Mouse (Mus musculus) kidney, adult 2 months (tissue): ENCODE data around the gene Gsk3b. TPM values are rescaled to one million over a fixed set of nuclear protein-coding genes. Genes with fewer than 3 reads are reported as not detected.

Experiments
- DNase-seq: peaks from one replicate; pipeline ENCODE4 v3.0.0; 2021
- H3K27ac ChIP-seq: fragments of 200-500 bp; 2 replicates; pipeline ENCODE4 v1.5.1; 2012; ENCODE audit warnings: low read depth, low read length, control low read depth, inconsistent platforms; ENCODE audit not compliant: insufficient read depth
- H3K27me3 ChIP-seq: fragments of 200-500 bp; replicated peaks from 2 replicates; pipeline ENCODE4 v1.6.1; 2012; ENCODE audit warnings: mild to moderate bottlenecking, moderate library complexity, low read length, inconsistent platforms; ENCODE audit not compliant: control insufficient read depth, insufficient read depth
- H3K36me3 ChIP-seq: fragments of 200-500 bp; 2 replicates; pipeline ENCODE4 v1.6.1; 2012; ENCODE audit warnings: mild to moderate bottlenecking, moderate library complexity, low read length, inconsistent platforms; ENCODE audit not compliant: control insufficient read depth, insufficient read depth
- H3K4me1 ChIP-seq: fragments of 200-500 bp; 2 replicates; pipeline ENCODE4 v1.6.1; 2011; ENCODE audit warnings: low read length; ENCODE audit not compliant: control insufficient read depth, insufficient read depth
- H3K4me3 ChIP-seq: fragments of 200-500 bp; 2 replicates; pipeline ENCODE4 v1.5.1; 2011; ENCODE audit warnings: mild to moderate bottlenecking, low read depth, low read length, control low read depth; ENCODE audit not compliant: insufficient read depth
- CTCF ChIP-seq: fragments of 200-500 bp; conservative IDR thresholded peaks from 2 replicates; pipeline ENCODE4 v1.5.1; 2011; ENCODE audit warnings: low read depth, mild to moderate bottlenecking, control low read depth, low read length, moderate library complexity, mixed read lengths; ENCODE audit not compliant: insufficient read depth, insufficient read length
- POLR2A ChIP-seq: fragments of 200-500 bp; IDR thresholded peaks from one replicate; pipeline ENCODE4 v1.6.1; 2011; ENCODE audit warnings: low read depth, low read length, control low read depth
- WGBS: fragments of 180-500 bp; shearing (Covaris S2); methylation state at CpG from one replicate; pipeline ENCODE4 v1.1.7; 2018; 5-methylcytosine and 5-hydroxymethylcytosine counted together
- polyA plus RNA-seq: library from polyadenylated mRNA; depleted of rRNA; stranded (reverse); fragments of >200 nt; gene quantifications from 2 replicates; pipeline ENCODE4 v1.2.3, GENCODE M21; 2012

Gsk3b gene
- polyA plus RNA-seq, 1 experiment, result 12.0 TPM

DNA sequence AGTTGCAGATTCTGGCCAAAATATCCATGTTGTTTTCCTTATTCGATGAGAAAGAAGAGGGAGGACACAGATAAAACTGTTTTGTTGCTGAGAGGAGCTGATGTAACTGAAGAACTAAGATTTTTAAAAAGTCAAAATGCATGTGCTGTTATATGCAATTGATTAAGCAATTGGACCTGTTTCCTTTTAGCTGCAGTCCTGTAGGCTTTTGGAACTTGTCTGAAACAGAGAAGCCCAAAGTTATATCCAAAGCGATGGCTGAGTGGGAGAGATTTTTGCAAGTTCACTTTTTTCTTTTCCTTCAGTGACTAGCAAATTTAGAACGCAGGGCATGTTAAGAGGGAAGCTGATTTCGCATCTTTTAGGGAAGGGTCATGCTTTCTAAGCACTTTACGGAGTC, 2.9 kb downstream of the Gsk3b start:
- Histone ChIP-seq H3K27ac (no peak overlapping the region), H3K4me1 (peaks cover 13% of the 10 kb centered on the region; the same call in 1 of the 2 replicates), H3K36me3 (no peaks in the 10 kb centered on the region), H3K4me3 (no peak overlapping the region; the same call in 1 of the 2 replicates), H3K27me3 (no peaks in the 10 kb centered on the region)
- no peak for DNase-seq
- TF ChIP-seq CTCF (no peak), POLR2A (no peak)
- 4% methylated on average over 5 of the region's 5 CpGs for WGBS

DNA sequence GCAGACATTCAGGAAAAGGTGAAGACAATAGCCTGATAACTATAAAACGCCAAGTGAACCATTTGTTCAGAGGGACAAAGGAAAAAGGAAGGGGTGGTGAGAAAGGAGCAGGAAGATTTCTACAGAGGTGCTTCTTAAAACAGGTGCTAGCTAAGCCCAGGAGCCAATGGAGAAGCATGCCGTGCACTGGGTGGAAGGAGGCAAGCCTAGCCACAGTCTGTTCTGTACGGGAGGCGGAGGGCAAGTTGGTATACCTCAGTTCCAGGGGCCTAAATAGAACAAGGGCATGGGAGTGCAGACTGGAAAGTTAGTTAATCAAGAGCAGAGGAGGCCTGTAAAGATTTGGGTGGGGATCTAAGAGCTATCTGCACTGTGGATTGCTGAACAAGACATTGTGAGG, 3.8 kb downstream of the Gsk3b start:
- no peaks in the 10 kb centered on the region for H3K36me3 ChIP-seq
- TF ChIP-seq POLR2A (no peak), CTCF (no peak)
- H3K4me1 ChIP-seq, result peaks cover 13% of the 10 kb centered on the region; the same call in 1 of the 2 replicates
- WGBS, result 4% methylated on average over 4 of the region's 4 CpGs
- no peaks in the 10 kb centered on the region for H3K27me3 ChIP-seq
- H3K27ac ChIP-seq, result peak overlapping the region; percentile 4; the same call in 1 of the 2 replicates
- DNase-seq, result peak; percentile 29
- peak overlapping the region; percentile 35 for H3K4me3 ChIP-seq

DNA sequence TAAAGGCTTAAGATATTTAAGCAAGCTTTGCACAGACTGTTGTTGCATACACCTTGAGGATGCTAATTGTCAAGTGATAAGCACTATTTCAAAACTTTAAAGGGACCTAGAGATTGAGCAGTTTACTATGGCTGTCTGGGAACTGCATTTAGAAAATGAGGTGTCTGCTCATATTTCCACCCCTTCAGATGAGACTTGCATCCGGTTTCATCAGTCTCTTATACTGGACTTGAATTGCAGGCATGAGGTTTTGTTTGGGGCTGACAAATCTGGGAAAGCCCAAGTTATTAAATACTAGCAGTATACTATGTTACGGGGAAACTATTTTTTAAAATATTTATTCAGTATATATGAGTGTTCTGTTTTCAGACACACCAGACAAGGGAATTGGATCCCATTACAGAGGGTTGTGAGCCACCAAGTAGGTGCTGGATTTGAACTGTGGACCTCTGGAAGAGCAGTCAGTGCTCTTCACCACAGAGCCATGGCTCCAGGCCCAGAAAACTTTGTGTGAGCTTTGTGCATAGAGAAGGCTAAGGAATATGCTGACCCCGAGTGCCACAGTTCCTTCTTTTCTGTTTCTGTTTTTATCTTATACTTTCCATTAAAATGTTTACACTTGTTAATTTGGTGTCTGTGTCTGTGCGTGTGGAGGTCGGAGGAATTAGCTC, 6.5 kb downstream of the Gsk3b start:
- no peak for DNase-seq
- 64% methylated on average over 5 of the region's 5 CpGs for WGBS
- TF ChIP-seq POLR2A, result no peak
- TF ChIP-seq CTCF, result no peak
- Histone ChIP-seq H3K27ac (no peak overlapping the region), H3K4me3 (no peak overlapping the region), H3K36me3 (peaks cover 1% of the 10 kb centered on the region; the same call in 1 of the 2 replicates), H3K27me3 (no peaks in the 10 kb centered on the region), H3K4me1 (peaks cover 13% of the 10 kb centered on the region; the same call in 1 of the 2 replicates)

DNA sequence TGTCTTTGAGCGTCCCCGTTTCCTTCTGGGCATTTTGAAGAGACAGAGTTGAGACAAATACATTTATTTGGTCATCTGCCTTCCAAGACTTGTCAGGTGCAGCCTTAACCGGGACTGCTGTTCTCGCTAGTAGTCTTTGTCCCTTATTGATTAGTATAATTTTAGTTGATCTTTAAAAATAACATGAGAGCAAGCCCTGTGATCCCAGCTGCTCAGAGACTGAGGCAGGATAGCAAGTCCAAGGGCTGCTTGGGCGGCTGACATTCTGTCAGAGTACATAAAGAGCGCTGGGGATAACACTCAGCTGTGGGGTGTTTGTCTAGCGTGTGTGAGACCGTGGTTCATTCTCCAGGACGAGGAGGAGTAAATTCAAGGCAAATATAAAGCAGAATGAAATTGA, 8.7 kb downstream of the Gsk3b start:
- Histone ChIP-seq H3K36me3 (peaks cover 1% of the 10 kb centered on the region; the same call in 1 of the 2 replicates), H3K27me3 (no peaks in the 10 kb centered on the region), H3K4me3 (no peak overlapping the region), H3K27ac (no peak overlapping the region), H3K4me1 (peaks cover 13% of the 10 kb centered on the region; the same call in 1 of the 2 replicates)
- no peak for DNase-seq
- WGBS, result 62% methylated on average over 9 of the region's 9 CpGs
- no peak for TF ChIP-seq POLR2A

DNA sequence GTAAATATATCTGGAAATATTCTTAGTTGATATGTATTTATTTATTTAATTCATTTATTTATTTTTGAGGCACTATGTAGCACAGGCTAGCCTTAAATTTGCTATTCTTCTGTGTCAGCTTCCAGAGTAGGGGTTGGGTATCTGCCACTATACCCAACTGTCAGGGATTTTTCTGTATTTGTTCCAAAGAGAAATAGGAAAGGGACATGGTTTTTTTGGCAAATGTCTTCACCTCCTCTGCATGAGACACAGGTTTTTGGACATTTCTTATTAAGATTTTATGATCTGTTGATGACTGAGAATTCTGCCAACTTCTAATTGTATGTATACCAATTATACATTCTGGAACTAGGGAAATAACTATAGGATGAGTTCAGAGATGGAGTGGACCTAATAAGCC, 10.5 kb downstream of the Gsk3b start:
- Histone ChIP-seq H3K27ac (no peak overlapping the region), H3K4me1 (0 out of 2 replicates have a peak, but pooled peaks cover 8% of the 10 kb centered on the region), H3K27me3 (no peaks in the 10 kb centered on the region), H3K36me3 (peaks cover 1% of the 10 kb centered on the region; the same call in 1 of the 2 replicates), H3K4me3 (no peak overlapping the region)
- TF ChIP-seq CTCF (no peak), POLR2A (no peak)
- DNase-seq, result no peak

DNA sequence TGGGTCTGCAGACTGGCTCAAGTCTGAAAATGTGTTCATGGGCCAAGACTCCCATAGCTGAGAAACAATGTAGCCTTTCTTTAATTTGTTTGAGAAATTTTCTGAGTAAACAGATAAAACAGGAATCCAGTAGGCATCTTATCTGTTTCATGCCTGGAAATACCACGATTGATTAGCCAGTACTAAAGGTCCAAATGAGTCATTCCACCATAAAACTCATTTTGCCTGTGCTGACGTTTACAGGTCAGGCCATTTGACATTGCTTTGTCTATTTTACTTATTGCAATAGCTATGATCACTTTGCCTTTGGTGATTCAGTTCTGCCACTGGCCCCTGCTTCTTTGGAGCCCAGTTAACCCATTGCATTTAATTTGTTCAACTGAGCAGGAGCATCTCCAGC, 11.8 kb downstream of the Gsk3b start:
- no peak overlapping the region for H3K4me3 ChIP-seq
- DNase-seq, result no peak
- no peak overlapping the region for H3K27ac ChIP-seq
- TF ChIP-seq CTCF, result no peak
- no peak for TF ChIP-seq POLR2A
- 0 out of 2 replicates have a peak, but pooled peaks cover 4% of the 10 kb centered on the region for H3K4me1 ChIP-seq
- 64% methylated on average over 2 of the region's 2 CpGs for WGBS
- no peaks in the 10 kb centered on the region for H3K27me3 ChIP-seq
- H3K36me3 ChIP-seq, result peaks cover 1% of the 10 kb centered on the region; the same call in 1 of the 2 replicates

DNA sequence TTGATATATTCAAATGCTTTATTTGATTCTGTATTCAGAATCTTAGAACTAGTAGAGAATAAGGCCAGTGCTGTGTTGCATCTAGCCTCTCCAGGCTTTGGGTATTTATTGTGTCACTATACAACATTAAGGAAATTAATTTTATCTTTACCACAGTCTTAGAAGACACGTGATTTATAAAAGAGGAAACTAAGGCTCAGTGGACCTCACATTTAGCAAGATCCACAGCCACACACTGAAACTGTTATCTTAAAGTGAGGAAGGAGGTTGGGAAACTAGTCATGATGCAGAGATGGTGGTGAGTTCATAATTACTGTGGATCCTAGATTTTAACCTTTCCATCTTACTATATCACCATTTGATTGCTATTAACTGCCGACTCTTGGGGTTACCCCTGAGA, 16.7 kb downstream of the Gsk3b start:
- DNase-seq, result no peak
- 62% methylated on average over 2 of the region's 2 CpGs for WGBS
- TF ChIP-seq CTCF (no peak), POLR2A (no peak)
- H3K4me3 ChIP-seq, result no peak overlapping the region
- H3K27me3 ChIP-seq, result no peaks in the 10 kb centered on the region
- no peak overlapping the region for H3K27ac ChIP-seq
- no peaks in the 10 kb centered on the region for H3K36me3 ChIP-seq
- H3K4me1 ChIP-seq, result peaks cover 12% of the 10 kb centered on the region; the same call in 1 of the 2 replicates
